Mouse (Mus musculus): Measurements from ENCODE around the gene Luc7l3. TPM values are rescaled to one million over a fixed set of nuclear protein-coding genes. Genes with fewer than 3 reads are reported as not detected.

Gene Luc7l3
- 126 and 127 TPM in 2 replicates for polyA plus RNA-seq (2015; fragmentation: Nextera tagmentation; extraction: Ambion mirVana)

DNA sequence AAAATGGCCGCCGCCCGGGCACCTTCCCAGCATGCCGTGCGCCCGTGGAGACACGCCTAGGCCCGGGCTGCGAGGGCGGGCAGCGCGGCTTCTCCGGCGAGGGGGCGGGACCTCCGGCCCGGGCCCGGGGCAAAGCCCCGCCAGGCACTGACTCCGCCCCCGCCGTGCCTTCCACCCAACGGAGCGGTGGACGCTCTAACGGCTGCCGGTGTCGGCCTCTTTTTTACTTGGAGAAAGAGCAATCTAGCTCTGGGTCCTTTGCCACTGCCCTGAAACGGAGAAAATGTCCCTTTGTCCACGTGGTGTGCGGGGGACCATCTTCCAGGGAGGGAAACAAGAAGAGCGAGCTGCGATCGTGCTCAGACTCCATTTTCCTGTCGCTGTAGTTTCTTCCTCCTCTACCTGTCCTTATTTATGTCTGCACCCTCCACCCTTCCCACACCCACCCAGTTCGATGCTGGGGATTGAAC lies at the start of gene Luc7l3:
Gene Luc7l3, minus strand, starts transcription at position 58 of the 470 bp plus-strand sequence.
- Histone ChIP-seq H3K4me1 (replicated peaks) (peaks cover 51% of the 10 kb centered on the region), H3K4me2 (peak within 1 kb of the TSS; percentile 77), H3K27me3 (no peaks in the 10 kb centered on the region), H3K27ac (replicated peaks) (peak within 1 kb of the TSS; percentile 97), H3K9ac (peak within 1 kb of the TSS; percentile 97), H3K9me3 (no peaks in the 10 kb centered on the region), H3K36me3 (no peaks in the 10 kb centered on the region), H3K4me3 (peak within 1 kb of the TSS; percentile 87)
- under 1% methylated on average over 36 of the region's 36 CpGs for WGBS
- ATAC-seq (ENCODE audit: low FRiP score, low read depth) = peak; percentile 94

DNA sequence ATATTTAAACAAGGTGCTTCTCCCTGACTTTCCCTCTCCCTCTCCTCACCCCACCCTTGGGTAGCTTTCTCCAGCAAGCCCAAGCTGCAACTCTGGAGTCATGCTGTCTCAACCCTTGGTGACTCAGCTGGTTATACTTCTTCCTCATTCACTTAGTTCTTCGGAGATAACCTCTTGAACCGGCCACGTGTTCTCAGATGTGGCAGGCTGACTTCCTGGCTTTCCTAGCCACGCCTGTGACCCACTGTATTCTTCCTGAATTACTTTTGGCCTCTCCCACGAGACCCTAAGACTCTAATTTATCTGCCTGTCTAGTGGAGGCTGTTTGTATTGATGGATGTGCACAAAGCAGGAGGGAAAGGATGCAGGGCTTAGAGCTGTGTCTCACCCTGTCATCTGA lies 49.0 kb upstream of the Luc7l3 start:
- Histone ChIP-seq H3K27ac (replicated peaks) (no peak overlapping the region), H3K27me3 (no peaks in the 10 kb centered on the region), H3K4me2 (no peak overlapping the region), H3K9me3 (no peaks in the 10 kb centered on the region), H3K4me3 (no peak overlapping the region), H3K36me3 (no peaks in the 10 kb centered on the region), H3K9ac (no peak overlapping the region), H3K4me1 (replicated peaks) (no peaks in the 10 kb centered on the region)
- 34% methylated on average over 5 of the region's 5 CpGs for WGBS
- no peak for ATAC-seq (ENCODE audit: low FRiP score, low read depth)

DNA sequence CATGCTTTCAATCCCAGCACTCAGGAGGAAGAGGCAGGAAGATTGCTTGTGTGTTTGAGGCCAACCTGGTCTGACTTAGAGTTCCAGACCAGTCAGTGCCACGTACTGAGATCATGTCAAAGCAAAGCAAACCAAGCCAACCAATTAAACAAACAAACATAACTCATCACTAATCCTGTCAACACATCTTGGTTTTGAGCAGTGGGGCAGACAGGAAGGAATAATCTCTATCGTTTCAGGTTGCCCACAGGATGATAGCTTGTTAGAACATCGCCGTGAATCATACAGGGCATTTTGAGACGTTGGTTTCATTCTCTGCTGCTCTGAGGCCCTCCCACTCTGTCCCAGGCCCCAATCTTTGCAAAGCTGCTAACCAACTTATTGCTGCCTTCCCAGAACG lies 48.2 kb upstream of the Luc7l3 start:
- Histone ChIP-seq H3K4me1 (replicated peaks) (no peaks in the 10 kb centered on the region), H3K36me3 (no peaks in the 10 kb centered on the region), H3K4me2 (no peak overlapping the region), H3K9ac (no peak overlapping the region), H3K27me3 (no peaks in the 10 kb centered on the region), H3K27ac (replicated peaks) (no peak overlapping the region), H3K9me3 (no peaks in the 10 kb centered on the region), H3K4me3 (no peak overlapping the region)
- no peak for ATAC-seq (ENCODE audit: low FRiP score, low read depth)
- 80% methylated on average over 6 of the region's 6 CpGs for WGBS

DNA sequence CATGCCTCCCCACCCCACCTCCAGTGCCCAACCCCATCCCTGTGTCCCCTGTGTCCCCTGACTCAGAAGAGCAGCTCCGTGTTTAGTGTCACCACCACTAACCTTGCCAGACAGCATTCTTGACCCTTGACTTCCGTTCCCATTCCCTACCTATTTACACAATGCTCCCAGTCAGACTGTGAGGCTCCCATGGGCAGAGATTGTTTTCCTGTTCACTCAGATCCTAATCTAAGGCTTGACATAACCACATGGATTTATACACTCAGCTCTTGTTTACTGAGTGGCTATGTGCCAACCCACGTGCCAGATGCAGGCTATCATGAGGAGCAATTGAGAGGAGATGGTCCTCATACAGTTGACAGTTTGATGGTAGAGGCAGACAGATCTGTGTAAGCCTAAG lies 43.6 kb upstream of the Luc7l3 start:
- no peak overlapping the region for H3K4me3 ChIP-seq
- no peak for ATAC-seq (ENCODE audit: low FRiP score, low read depth)

DNA sequence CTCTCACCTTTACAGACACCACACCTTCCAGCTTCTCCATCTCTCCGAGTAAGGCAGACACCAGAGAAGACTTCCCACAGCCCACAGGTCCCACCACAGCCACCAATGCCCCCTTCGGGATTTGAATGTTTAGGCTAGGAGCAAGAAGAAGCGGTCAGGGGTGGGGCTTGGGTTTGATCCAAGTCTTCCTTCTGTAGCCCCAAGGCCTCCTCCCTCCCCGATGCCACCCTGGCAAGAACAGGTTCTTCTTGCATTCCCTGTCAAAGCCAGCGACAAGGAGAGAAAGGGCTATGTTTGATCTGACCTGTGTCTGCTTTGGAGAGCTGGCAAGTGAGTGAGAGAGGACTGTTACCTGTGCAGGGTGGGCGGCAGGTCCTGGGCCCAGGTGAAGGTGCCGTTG lies 41.9 kb upstream of the Luc7l3 start:
- Histone ChIP-seq H3K27me3 (no peaks in the 10 kb centered on the region), H3K4me3 (no peak overlapping the region), H3K27ac (replicated peaks) (no peak overlapping the region), H3K9ac (no peak overlapping the region), H3K9me3 (no peaks in the 10 kb centered on the region), H3K4me2 (no peak overlapping the region), H3K36me3 (no peaks in the 10 kb centered on the region), H3K4me1 (replicated peaks) (no peaks in the 10 kb centered on the region)
- 85% methylated on average over 7 of the region's 7 CpGs for WGBS
- ATAC-seq (ENCODE audit: low FRiP score, low read depth) = no peak

More for the DNA sequence above, 43.6 kb upstream of the Luc7l3 start:
- Histone ChIP-seq H3K27me3 (no peaks in the 10 kb centered on the region), H3K4me2 (no peak overlapping the region), H3K36me3 (no peaks in the 10 kb centered on the region), H3K27ac (replicated peaks) (no peak overlapping the region), H3K9ac (no peak overlapping the region), H3K4me1 (replicated peaks) (no peaks in the 10 kb centered on the region), H3K9me3 (no peaks in the 10 kb centered on the region)
- 75% methylated on average over 3 of the region's 3 CpGs for WGBS

DNA sequence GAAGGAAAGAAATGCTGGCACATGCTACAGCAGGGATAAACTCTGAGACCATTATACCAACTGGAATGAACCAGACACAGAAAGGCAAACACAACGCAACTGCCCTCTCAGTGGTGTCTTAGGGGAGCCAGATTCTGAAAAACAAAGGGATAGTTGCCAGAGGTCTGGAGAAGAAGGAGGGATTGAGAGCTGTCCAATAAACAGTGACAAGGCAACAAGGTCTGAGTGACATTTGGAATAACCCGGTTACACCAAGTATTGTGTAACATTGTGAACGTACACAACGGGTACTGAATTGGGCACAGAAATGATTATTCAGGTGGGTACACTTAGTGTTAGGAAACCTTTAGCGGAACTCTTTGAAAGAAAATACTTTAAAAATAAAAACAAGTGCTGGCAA lies 40.3 kb upstream of the Luc7l3 start:
- ATAC-seq (ENCODE audit: low FRiP score, low read depth) = no peak
- Histone ChIP-seq H3K9ac (no peak overlapping the region), H3K36me3 (no peaks in the 10 kb centered on the region), H3K27me3 (no peaks in the 10 kb centered on the region), H3K27ac (replicated peaks) (no peak overlapping the region), H3K4me3 (no peak overlapping the region), H3K4me2 (no peak overlapping the region), H3K9me3 (no peaks in the 10 kb centered on the region), H3K4me1 (replicated peaks) (no peaks in the 10 kb centered on the region)
- 94% methylated on average over 5 of the region's 5 CpGs for WGBS

DNA sequence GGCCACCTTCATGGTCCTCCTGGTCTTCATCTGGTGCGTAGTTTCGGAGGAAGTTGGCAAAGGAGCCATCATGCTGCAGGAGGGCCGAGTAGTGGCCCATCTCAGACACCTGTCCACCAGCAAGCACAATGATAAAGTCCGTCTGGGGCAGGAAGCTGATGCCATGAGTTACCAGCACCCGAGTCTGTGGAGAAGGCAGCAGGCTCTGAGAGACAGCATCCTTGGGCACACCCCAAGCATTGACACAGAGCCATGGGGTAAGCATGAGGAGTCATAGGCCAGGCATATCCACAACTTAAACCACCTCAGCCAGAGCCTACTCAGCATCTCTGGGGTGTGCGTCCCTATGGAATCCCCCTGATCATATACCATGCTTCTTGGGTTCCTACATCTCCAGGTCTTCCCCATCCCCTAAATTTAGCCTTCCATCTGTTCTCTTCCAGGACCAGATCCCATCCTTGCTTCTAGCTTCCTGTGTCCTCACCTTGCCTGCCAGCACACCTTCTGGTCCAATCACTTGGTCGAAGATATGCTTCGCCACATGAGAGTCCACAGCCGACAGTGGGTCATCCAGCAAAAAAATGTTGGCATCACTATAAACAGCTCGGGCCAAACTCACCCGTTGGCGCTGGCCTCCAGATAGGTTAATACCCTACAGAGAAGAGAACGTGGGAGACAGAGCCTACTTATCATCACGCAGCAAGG lies 39.5 kb upstream of the Luc7l3 start:
- ATAC-seq (ENCODE audit: low FRiP score, low read depth) = no peak
- 94% methylated on average over 14 of the region's 14 CpGs for WGBS
- Histone ChIP-seq H3K36me3 (no peaks in the 10 kb centered on the region), H3K9me3 (no peaks in the 10 kb centered on the region), H3K4me2 (no peak overlapping the region), H3K4me1 (replicated peaks) (no peaks in the 10 kb centered on the region), H3K9ac (no peak overlapping the region), H3K27ac (replicated peaks) (no peak overlapping the region), H3K4me3 (no peak overlapping the region), H3K27me3 (no peaks in the 10 kb centered on the region)

DNA sequence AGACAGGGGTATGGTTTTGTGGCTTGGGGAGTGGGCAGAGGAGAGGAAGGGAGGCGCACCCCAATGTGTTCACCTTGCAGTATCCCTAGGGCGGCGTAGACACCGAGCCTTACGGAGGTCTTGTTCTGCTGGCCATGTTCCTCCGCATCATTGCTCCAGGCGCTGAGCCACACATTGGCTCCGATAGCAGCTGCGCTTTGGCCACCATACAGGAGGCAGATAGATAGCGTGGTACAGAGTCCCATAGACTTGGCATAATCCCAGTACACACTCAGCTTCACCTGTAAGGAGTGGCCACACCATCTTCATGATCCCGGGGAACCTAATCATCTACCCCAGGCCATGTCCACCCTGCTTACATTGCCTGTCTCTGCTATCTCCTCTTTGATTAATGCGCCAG lies 37.4 kb upstream of the Luc7l3 start:
- no peak for ATAC-seq (ENCODE audit: low FRiP score, low read depth)
- H3K27ac ChIP-seq (replicated peaks) = no peak overlapping the region
- H3K4me1 ChIP-seq (replicated peaks) = no peaks in the 10 kb centered on the region
- no peak overlapping the region for H3K4me2 ChIP-seq
- H3K27me3 ChIP-seq = no peaks in the 10 kb centered on the region
- WGBS = 94% methylated on average over 12 of the region's 12 CpGs
- H3K9me3 ChIP-seq = no peaks in the 10 kb centered on the region
- no peak overlapping the region for H3K9ac ChIP-seq
- H3K4me3 ChIP-seq = no peak overlapping the region
- H3K36me3 ChIP-seq = no peaks in the 10 kb centered on the region

DNA sequence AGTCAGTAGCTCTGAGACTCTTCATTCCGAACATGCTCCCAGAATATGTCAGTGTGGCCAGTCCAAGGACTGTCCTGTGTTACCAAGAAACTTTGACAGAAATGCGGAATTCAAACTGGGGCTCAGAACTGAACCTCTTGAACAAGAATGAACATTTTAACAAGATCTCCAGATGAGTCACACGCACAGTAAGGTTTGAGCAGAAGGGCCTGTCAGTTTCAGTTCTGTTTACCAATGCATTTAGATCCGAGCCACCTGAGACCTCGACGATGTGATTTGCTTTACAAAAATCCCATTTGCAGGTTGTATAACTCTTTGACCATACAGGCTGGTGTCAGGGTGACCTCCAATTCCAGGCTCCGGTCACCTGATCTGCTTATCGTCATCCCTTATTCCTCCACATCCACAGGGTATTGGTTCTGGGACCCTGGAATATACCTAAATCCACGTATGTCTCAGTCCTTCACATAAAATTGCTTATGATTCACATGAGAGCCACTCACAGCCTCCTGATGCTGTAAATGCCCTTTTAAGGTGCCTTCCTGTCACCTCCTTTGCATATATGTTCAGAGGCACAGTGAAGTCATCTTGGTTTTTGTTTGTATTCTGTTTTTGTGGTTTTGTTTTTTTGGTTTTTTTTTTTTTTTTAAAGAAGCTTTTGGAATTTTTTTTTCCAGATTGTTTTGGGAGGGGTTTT lies 33.9 kb upstream of the Luc7l3 start:
- 77% methylated on average over 9 of the region's 9 CpGs for WGBS
- Histone ChIP-seq H3K27me3 (no peaks in the 10 kb centered on the region), H3K4me2 (no peak overlapping the region), H3K4me3 (no peak overlapping the region), H3K27ac (replicated peaks) (no peak overlapping the region), H3K9me3 (no peaks in the 10 kb centered on the region), H3K36me3 (no peaks in the 10 kb centered on the region), H3K4me1 (replicated peaks) (no peaks in the 10 kb centered on the region), H3K9ac (no peak overlapping the region)
- no peak for ATAC-seq (ENCODE audit: low FRiP score, low read depth)

DNA sequence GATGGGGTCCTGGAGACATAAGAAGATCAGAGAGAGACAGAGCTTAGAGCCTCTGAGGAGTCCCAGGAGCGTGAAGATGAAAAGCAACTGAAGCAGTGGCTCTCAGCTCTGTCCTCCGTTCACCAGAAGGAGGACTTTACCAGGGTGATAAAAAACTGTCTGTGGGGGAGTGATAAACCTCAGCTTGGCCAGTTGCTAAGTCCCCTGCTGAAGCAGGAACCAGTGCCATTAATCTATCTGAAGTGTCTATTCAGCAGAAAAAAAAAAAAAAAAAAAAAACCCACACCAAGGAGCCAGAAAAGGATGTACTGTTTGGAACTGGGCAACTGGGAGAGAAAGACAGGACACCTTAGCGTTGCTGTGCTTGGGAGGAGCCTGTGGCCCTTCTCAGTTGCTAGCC lies 29.3 kb upstream of the Luc7l3 start:
- Histone ChIP-seq H3K9ac (no peak overlapping the region), H3K36me3 (no peaks in the 10 kb centered on the region), H3K9me3 (no peaks in the 10 kb centered on the region), H3K4me2 (no peak overlapping the region), H3K27ac (replicated peaks) (no peak overlapping the region), H3K4me3 (no peak overlapping the region), H3K4me1 (replicated peaks) (no peaks in the 10 kb centered on the region), H3K27me3 (no peaks in the 10 kb centered on the region)
- 32% methylated on average over 3 of the region's 3 CpGs for WGBS
- no peak for ATAC-seq (ENCODE audit: low FRiP score, low read depth)

DNA sequence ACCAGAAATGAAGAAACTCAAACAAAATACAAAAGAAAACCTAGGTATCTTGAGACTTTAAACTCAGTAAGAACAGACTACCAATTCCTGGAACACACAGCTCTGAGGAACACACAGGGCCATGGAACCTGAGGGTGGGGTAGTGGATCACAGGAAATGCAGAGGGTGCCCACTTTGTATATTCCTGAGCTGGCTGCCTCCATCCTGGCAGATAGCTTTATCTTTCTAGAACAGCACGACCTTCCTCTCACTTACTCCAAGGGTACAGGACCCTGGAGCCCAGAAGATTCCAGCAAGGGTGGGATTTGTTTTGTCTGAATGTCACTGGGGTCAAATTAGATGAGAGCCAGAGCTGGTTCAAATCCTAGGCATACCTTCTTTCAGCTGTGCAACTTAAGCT lies 28.5 kb upstream of the Luc7l3 start:
- H3K4me3 ChIP-seq = no peak overlapping the region
- WGBS = 75% methylated on average over 1 of the region's 1 CpGs

DNA sequence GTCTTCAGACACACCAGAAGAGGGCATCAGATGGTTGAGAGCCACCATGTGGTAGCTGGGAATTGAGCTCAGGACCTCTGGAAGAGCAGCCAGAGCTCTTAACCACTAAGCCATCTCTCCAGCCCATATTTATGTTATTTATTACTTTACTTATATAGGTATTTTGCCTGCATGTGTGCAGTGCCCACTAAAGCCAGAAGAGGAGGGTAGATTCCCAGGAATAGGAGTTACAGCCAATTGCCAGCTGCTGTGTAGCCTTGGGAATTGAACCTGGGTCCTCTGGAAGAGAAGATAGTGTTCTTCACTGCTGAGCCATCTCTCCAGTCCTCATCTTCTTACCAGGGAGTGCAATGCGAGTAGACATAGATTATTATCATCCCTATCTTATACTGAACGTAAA lies 28.1 kb upstream of the Luc7l3 start:
- no peak overlapping the region for H3K4me3 ChIP-seq
- no peak for ATAC-seq (ENCODE audit: low FRiP score, low read depth)
- no peaks in the 10 kb centered on the region for H3K4me1 ChIP-seq (replicated peaks)
- no peak overlapping the region for H3K9ac ChIP-seq
- no peak overlapping the region for H3K27ac ChIP-seq (replicated peaks)
- no peak overlapping the region for H3K4me2 ChIP-seq
- no peaks in the 10 kb centered on the region for H3K9me3 ChIP-seq
- no peaks in the 10 kb centered on the region for H3K36me3 ChIP-seq
- WGBS = 94% methylated on average over 2 of the region's 2 CpGs
- no peaks in the 10 kb centered on the region for H3K27me3 ChIP-seq

More for the DNA sequence above, 28.5 kb upstream of the Luc7l3 start:
- Histone ChIP-seq H3K9me3 (no peaks in the 10 kb centered on the region), H3K27ac (replicated peaks) (no peak overlapping the region), H3K36me3 (no peaks in the 10 kb centered on the region), H3K27me3 (no peaks in the 10 kb centered on the region), H3K4me1 (replicated peaks) (no peaks in the 10 kb centered on the region), H3K9ac (no peak overlapping the region), H3K4me2 (no peak overlapping the region)
- no peak for ATAC-seq (ENCODE audit: low FRiP score, low read depth)

Measured in hindbrain, embryonic 15.5 days (tissue).